Mouse (Mus musculus): ENCODE results near the gene Slc6a6.

DNA sequence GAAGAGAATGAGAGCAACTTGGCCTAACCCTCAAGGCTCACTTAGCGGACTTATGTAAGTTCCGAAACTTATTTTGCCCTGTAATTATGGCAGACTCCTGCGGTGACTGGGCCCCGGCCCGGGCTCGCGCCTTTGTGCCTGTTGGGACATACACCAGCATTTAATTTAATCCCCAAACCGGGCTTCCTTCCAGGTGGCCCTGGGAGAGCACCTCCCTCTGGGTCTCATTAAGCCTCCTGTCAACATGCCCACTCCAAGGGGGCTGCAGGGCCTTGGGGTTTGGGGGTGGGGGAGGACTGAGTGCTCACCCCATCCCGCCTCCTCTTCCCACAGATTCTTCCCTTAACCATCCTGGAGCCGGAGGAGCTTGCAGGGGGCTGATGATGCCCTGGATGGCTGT, 37.8 kb upstream of the Slc6a6 start:
- no peak for TF ChIP-seq CTCF (IDR thresholded peaks at IDR 0.05; ENCODE audit: control insufficient read depth, insufficient read depth, insufficient replicate concordance, low read depth, low read length)
- TF ChIP-seq POLR2A (IDR thresholded peaks at IDR 0.05; ENCODE audit: control insufficient read depth, low read depth, low read length): no peak

All from testis, adult 2 months (tissue).